Mouse (Mus musculus) small intestine, adult 2 months (tissue): ENCODE data around the gene Pabpc4.

Source experiments
- CTCF ChIP-seq: fragments of 200-500 bp; IDR thresholded peaks from 2 replicates; pipeline ENCODE4 v1.5.1; 2012; ENCODE audit warnings: low read depth, mild to moderate bottlenecking, control low read depth, inconsistent platforms, low read length, moderate library complexity, mixed read lengths; ENCODE audit not compliant: insufficient replicate concordance, insufficient read length; ENCODE audit errors: extremely low read depth
- POLR2A ChIP-seq: fragments of 200-500 bp; IDR thresholded peaks from 2 replicates; pipeline ENCODE4 v1.6.1; 2012; ENCODE audit warnings: low read depth, mild to moderate bottlenecking, control low read depth, inconsistent platforms, low read length, moderate library complexity

- TF ChIP-seq CTCF (no peak), POLR2A (no peak)
Measured at GRCm38 (mm10) chr4:123227707-123228106, 34.4 kb upstream of the Pabpc4 start.
